20 mouse cellular contexts compared by ENCODE assay signal in the genomic region with DNA sequence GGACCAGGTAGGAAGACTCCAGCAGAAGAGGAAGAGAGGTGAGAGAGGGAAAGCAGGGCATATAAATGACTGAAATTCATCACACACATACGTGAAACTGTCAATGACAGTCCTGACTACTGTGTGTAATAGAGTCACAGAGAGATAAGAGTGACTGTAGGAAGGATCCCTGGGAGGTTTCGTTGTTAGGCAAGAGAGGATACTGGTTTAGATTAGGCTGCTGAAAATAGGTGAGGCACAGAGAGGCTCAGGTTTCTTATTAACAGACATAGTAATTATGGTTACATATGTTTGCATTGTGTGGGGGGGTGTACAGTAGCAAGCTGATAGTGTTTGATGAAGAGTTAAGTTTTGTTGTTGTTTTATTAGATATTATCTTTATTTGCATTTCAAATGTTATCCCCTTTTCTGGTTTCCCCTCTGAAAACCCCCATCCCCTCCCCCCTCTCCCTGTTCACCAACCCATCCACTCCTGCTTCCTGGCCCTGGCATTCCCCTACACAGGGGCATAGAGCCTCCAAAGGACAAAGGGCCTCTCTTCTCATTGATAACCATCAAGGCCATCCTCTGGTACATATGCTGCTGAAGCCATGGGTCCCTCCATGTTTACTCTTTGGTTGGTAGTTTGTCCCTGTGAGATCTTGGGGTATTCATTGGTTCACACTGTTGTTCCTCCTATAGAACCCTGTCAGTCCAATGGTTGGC.
DNase-seq lines count a peak whose midpoint lies in the region; ATAC-seq and TF ChIP-seq lines count a peak whose summit lies in the region.
"Had no signal": no experiment of that assay in that cellular context is flagged by ENCODE, and none has a peak within 500 bp of the region (broad histone marks: within the 10 kb centered on the region; RNA-seq: fewer than 3 reads in every experiment).

No protein-coding gene starts in this region.

- H3K36me3 ChIP-seq in intestine, embryonic 15.5 days: no peaks in the 10 kb centered on the region
- no peaks in the 10 kb centered on the region for H3K36me3 ChIP-seq in intestine, postnatal 0 days (ENCODE audit: control insufficient read depth, insufficient read depth)
- H3K36me3 ChIP-seq in intestine, embryonic 16.5 days (ENCODE audit: control insufficient read depth, insufficient read depth, low read length): no peaks in the 10 kb centered on the region
- H3K36me3 ChIP-seq: G1E had no signal

- no peak overlapping the region for H3K4me2 ChIP-seq in intestine, embryonic 15.5 days (replicated peaks)
- H3K4me2 ChIP-seq in intestine, postnatal 0 days (replicated peaks; ENCODE audit: low read depth): no peak overlapping the region
- no peak overlapping the region for H3K4me2 ChIP-seq in intestine, embryonic 16.5 days (ENCODE audit: low read depth, low read length)

- 62% methylated on average over 2 of the region's 2 CpGs for WGBS in intestine, embryonic 15.5 days
- 39% methylated on average over 2 of the region's 2 CpGs for WGBS in intestine, postnatal 0 days
- 59% methylated on average over 2 of the region's 2 CpGs for WGBS in intestine, embryonic 16.5 days

- no peak for DNase-seq in c-Kit-positive CD71-positive TER-119-positive erythroid progenitor cells, embryonic 14.5 days (ENCODE audit: low spot score)
- DNase-seq: adrenal gland, adult 2 months; adrenal gland, adult 8-10 months; adrenal gland, postnatal 10 days; adrenal gland, postnatal 14 days; adrenal gland, postnatal 25 days; adrenal gland, postnatal 36 days; B cell, adult 2 months; cerebellum, adult 11 months; cerebellum, adult 11-12 months; cerebellum, adult 18-20 months; cerebellum, adult 2 months had no signal

- H3K9me3 ChIP-seq in intestine, embryonic 15.5 days: no peaks in the 10 kb centered on the region
- H3K9me3 ChIP-seq in intestine, postnatal 0 days (ENCODE audit: control insufficient read depth): no peaks in the 10 kb centered on the region
- no peaks in the 10 kb centered on the region for H3K9me3 ChIP-seq in intestine, embryonic 16.5 days (ENCODE audit: control insufficient read depth, low read length)
- H3K9me3 ChIP-seq: G1E had no signal

- H3K27ac ChIP-seq in intestine, embryonic 15.5 days: no peak overlapping the region
- no peak overlapping the region for H3K27ac ChIP-seq in intestine, postnatal 0 days (ENCODE audit: low read depth, low read length)
- no peak overlapping the region for H3K27ac ChIP-seq in intestine, embryonic 16.5 days (ENCODE audit: low read length)

- no peak overlapping the region for H3K9ac ChIP-seq in intestine, embryonic 15.5 days
- H3K9ac ChIP-seq in intestine, postnatal 0 days (ENCODE audit: low read depth, low read length): no peak overlapping the region
- no peak overlapping the region for H3K9ac ChIP-seq in intestine, embryonic 16.5 days (ENCODE audit: low read depth, low read length)

- H3K4me3 ChIP-seq in intestine, embryonic 15.5 days (replicated peaks): no peak overlapping the region
- no peak overlapping the region for H3K4me3 ChIP-seq in intestine, postnatal 0 days (ENCODE audit: low read depth, low read length)
- H3K4me3 ChIP-seq in intestine, embryonic 16.5 days (ENCODE audit: low read length): no peak overlapping the region

- no peaks in the 10 kb centered on the region for H3K4me1 ChIP-seq in intestine, embryonic 15.5 days (replicated peaks)
- no peaks in the 10 kb centered on the region; the same call in 1 of the 2 replicates for H3K4me1 ChIP-seq in intestine, postnatal 0 days (replicated peaks; ENCODE audit: control insufficient read depth, insufficient read depth, low read length)
- 0 out of 2 replicates have a peak, but pooled peaks cover 2% of the 10 kb centered on the region for H3K4me1 ChIP-seq in intestine, embryonic 16.5 days (ENCODE audit: control insufficient read depth, insufficient read depth, low read length)

- peak; percentile 77 for ATAC-seq in intestine, embryonic 15.5 days
- no peak for ATAC-seq in intestine, postnatal 0 days
- peak; percentile 86 for ATAC-seq in intestine, embryonic 16.5 days
- ATAC-seq: activated CD4-positive, CD25-positive, alpha-beta regulatory T cell, adult 4 months; CD4-positive, CD25-positive, alpha-beta regulatory T cell, adult 4 months; Patski had no signal

- no peaks in the 10 kb centered on the region for H3K27me3 ChIP-seq in intestine, embryonic 15.5 days (replicated peaks)
- no peaks in the 10 kb centered on the region for H3K27me3 ChIP-seq in intestine, postnatal 0 days (replicated peaks; ENCODE audit: control insufficient read depth, insufficient read depth, low read length)
- H3K27me3 ChIP-seq in intestine, embryonic 16.5 days (replicated peaks; ENCODE audit: control insufficient read depth, insufficient read depth, low read length): no peaks in the 10 kb centered on the region
- H3K27me3 ChIP-seq: CH12.LX, Patski had no signal

- no peak for TF ChIP-seq CTCF in intestine, postnatal 0 days (IDR thresholded peaks at IDR 0.05; ENCODE audit: low read depth)
